21 mouse cellular contexts compared by ENCODE assay signal in genomic region chr4:139256708-139257107, GRCm38 (mm10). TPM values are rescaled to one million over a fixed set of nuclear protein-coding genes. Genes with fewer than 3 reads are reported as not detected.
A peak's percentile ranks its signal among the peaks of the same experiment; 100 is the strongest.
DNase-seq lines count a peak whose midpoint lies in the region; ATAC-seq and TF ChIP-seq lines count a peak whose summit lies in the region.
"Had no signal": no experiment of that assay in that cellular context is flagged by ENCODE, and none has a peak within 500 bp of the region (broad histone marks: within the 10 kb centered on the region; RNA-seq: fewer than 3 reads in every experiment).

No protein-coding gene starts in this region.

- no peak overlapping the region for H3K4me2 ChIP-seq in embryonic facial prominence, embryonic 13.5 days
- H3K4me2 ChIP-seq in lung, embryonic 14.5 days, result peak overlapping the region; percentile 28; the same call in 1 of the 2 replicates
- H3K4me2 ChIP-seq in intestine, postnatal 0 days (replicated peaks; ENCODE audit: low read depth), result no peak overlapping the region
- no peak overlapping the region for H3K4me2 ChIP-seq in midbrain, embryonic 16.5 days (ENCODE audit: low read length)
- H3K4me2 ChIP-seq: heart, embryonic 15.5 days; hindbrain, embryonic 14.5 days; midbrain, embryonic 11.5 days had no signal

- no peak for ATAC-seq in embryonic facial prominence, embryonic 13.5 days (ENCODE audit: insufficient number of reproducible peaks, insufficient read depth, low FRiP score, low TSS enrichment, low read depth)
- peak; percentile 42; the same call in 1 of the 2 replicates for ATAC-seq in lung, embryonic 14.5 days (ENCODE audit: insufficient read depth)
- no peak for ATAC-seq in intestine, postnatal 0 days
- ATAC-seq in midbrain, embryonic 16.5 days, result no peak
- ATAC-seq: forebrain, postnatal 0 days; inflammation-experienced regulatory T-cells, adult 6 months had no signal

- H3K27me3 ChIP-seq in embryonic facial prominence, embryonic 13.5 days, result no peaks in the 10 kb centered on the region
- no peaks in the 10 kb centered on the region for H3K27me3 ChIP-seq in lung, embryonic 14.5 days (ENCODE audit: insufficient read depth, low read length)
- no peaks in the 10 kb centered on the region for H3K27me3 ChIP-seq in intestine, postnatal 0 days (replicated peaks; ENCODE audit: control insufficient read depth, insufficient read depth, low read length)
- no peaks in the 10 kb centered on the region for H3K27me3 ChIP-seq in hindbrain, embryonic 10.5 days (ENCODE audit: insufficient read depth, poor library complexity, severe bottlenecking)
- H3K27me3 ChIP-seq in midbrain, embryonic 16.5 days (ENCODE audit: control insufficient read depth, insufficient read depth, low read depth, low read length), result no peaks in the 10 kb centered on the region
- H3K27me3 ChIP-seq: heart, embryonic 15.5 days had no signal

- H3K4me1 ChIP-seq in embryonic facial prominence, embryonic 13.5 days, result peaks cover 96% of the 10 kb centered on the region
- H3K4me1 ChIP-seq in embryonic fibroblast, embryonic 13.5 days (ENCODE audit: control insufficient read depth, insufficient read depth, low read length), result peaks cover 38% of the 10 kb centered on the region
- H3K4me1 ChIP-seq in lung, embryonic 14.5 days (ENCODE audit: insufficient read depth), result peaks cover 6% of the 10 kb centered on the region
- peaks cover 3% of the 10 kb centered on the region; the same call in 1 of the 2 replicates for H3K4me1 ChIP-seq in intestine, postnatal 0 days (replicated peaks; ENCODE audit: control insufficient read depth, insufficient read depth, low read length)
- peaks cover 12% of the 10 kb centered on the region for H3K4me1 ChIP-seq in hindbrain, embryonic 10.5 days (replicated peaks)
- peaks cover 6% of the 10 kb centered on the region for H3K4me1 ChIP-seq in midbrain, embryonic 16.5 days (ENCODE audit: control insufficient read depth, insufficient read depth, low read length)

- DNase-seq in lung, embryonic 14.5 days, result peak; percentile 53
- DNase-seq in lung, postnatal 4 days, result peak; percentile 26 to 60
- no peak for DNase-seq in hindbrain, embryonic 10.5 days (ENCODE audit: low spot score)
- DNase-seq: adrenal gland, adult 2 months; cerebellum, adult 11-12 months; cerebellum, postnatal 25 days; forebrain, postnatal 0 days; gastrocnemius, postnatal 36 days; heart, postnatal 36 days; kidney, adult 2 months; thymus, postnatal 14 days had no signal

- no peak overlapping the region for H3K4me3 ChIP-seq in embryonic facial prominence, embryonic 13.5 days
- no peak overlapping the region for H3K4me3 ChIP-seq in embryonic fibroblast, embryonic 13.5 days (ENCODE audit: insufficient read depth, low read length)
- no peak overlapping the region for H3K4me3 ChIP-seq in lung, embryonic 14.5 days (ENCODE audit: low read depth, low read length)
- H3K4me3 ChIP-seq in intestine, postnatal 0 days (ENCODE audit: low read depth, low read length), result no peak overlapping the region
- H3K4me3 ChIP-seq in hindbrain, embryonic 10.5 days, result no peak overlapping the region
- H3K4me3 ChIP-seq in midbrain, embryonic 16.5 days (ENCODE audit: low read depth, low read length), result no peak overlapping the region
- H3K4me3 ChIP-seq: heart, embryonic 15.5 days had no signal

- no peaks in the 10 kb centered on the region for H3K9me3 ChIP-seq in embryonic facial prominence, embryonic 13.5 days
- H3K9me3 ChIP-seq in lung, embryonic 14.5 days (ENCODE audit: low read depth, low read length), result no peaks in the 10 kb centered on the region
- no peaks in the 10 kb centered on the region for H3K9me3 ChIP-seq in intestine, postnatal 0 days (ENCODE audit: control insufficient read depth)
- H3K9me3 ChIP-seq in hindbrain, embryonic 10.5 days, result no peaks in the 10 kb centered on the region
- H3K9me3 ChIP-seq in midbrain, embryonic 16.5 days (replicated peaks; ENCODE audit: control insufficient read depth, low read length, poor library complexity, severe bottlenecking), result no peaks in the 10 kb centered on the region
- H3K9me3 ChIP-seq: heart, embryonic 15.5 days had no signal

- H3K36me3 ChIP-seq in embryonic facial prominence, embryonic 13.5 days, result peaks cover 32% of the 10 kb centered on the region
- H3K36me3 ChIP-seq in lung, embryonic 14.5 days (ENCODE audit: insufficient read depth), result peaks cover 58% of the 10 kb centered on the region
- H3K36me3 ChIP-seq in intestine, postnatal 0 days (ENCODE audit: control insufficient read depth, insufficient read depth), result peaks cover 60% of the 10 kb centered on the region
- H3K36me3 ChIP-seq in hindbrain, embryonic 10.5 days, result peaks cover 64% of the 10 kb centered on the region
- H3K36me3 ChIP-seq in midbrain, embryonic 16.5 days (ENCODE audit: control insufficient read depth, insufficient read depth, low read length), result peaks cover 12% of the 10 kb centered on the region

- peak overlapping the region; percentile 98 for H3K27ac ChIP-seq in embryonic facial prominence, embryonic 13.5 days
- H3K27ac ChIP-seq in embryonic fibroblast, embryonic 13.5 days (ENCODE audit: insufficient read depth, low read length), result peak overlapping the region; percentile 1; the same call in 1 of the 2 replicates
- H3K27ac ChIP-seq in lung, embryonic 14.5 days (ENCODE audit: low read depth), result peak overlapping the region; percentile 85
- H3K27ac ChIP-seq in intestine, postnatal 0 days (ENCODE audit: low read depth, low read length), result no peak overlapping the region
- H3K27ac ChIP-seq in hindbrain, embryonic 10.5 days, result no peak overlapping the region
- H3K27ac ChIP-seq in midbrain, embryonic 16.5 days (ENCODE audit: low read length), result no peak overlapping the region
- H3K27ac ChIP-seq: heart, embryonic 15.5 days; hindbrain, embryonic 14.5 days; kidney, postnatal 0 days; liver, embryonic 14.5 days had no signal

- WGBS in embryonic facial prominence, embryonic 13.5 days, result 39% methylated on average over 8 of the region's 8 CpGs
- 61% methylated on average over 8 of the region's 8 CpGs for WGBS in lung, embryonic 14.5 days
- WGBS in intestine, postnatal 0 days, result 69% methylated on average over 8 of the region's 8 CpGs
- WGBS in hindbrain, embryonic 10.5 days, result 90% methylated on average over 8 of the region's 8 CpGs
- 93% methylated on average over 8 of the region's 8 CpGs for WGBS in midbrain, embryonic 16.5 days

- TF ChIP-seq CTCF in embryonic fibroblast, embryonic 13.5 days (IDR thresholded peaks at IDR 0.05; ENCODE audit: borderline replicate concordance, insufficient read depth, low read length), result no peak
- TF ChIP-seq CTCF in lung, embryonic 14.5 days (IDR thresholded peaks at IDR 0.05; ENCODE audit: low read depth), result no peak
- TF ChIP-seq CTCF in intestine, postnatal 0 days (IDR thresholded peaks at IDR 0.05; ENCODE audit: low read depth), result no peak

- no peak overlapping the region for H3K9ac ChIP-seq in embryonic facial prominence, embryonic 13.5 days
- no peak overlapping the region for H3K9ac ChIP-seq in lung, embryonic 14.5 days
- no peak overlapping the region for H3K9ac ChIP-seq in intestine, postnatal 0 days (ENCODE audit: low read depth, low read length)
- H3K9ac ChIP-seq in midbrain, embryonic 16.5 days (ENCODE audit: low read depth, low read length), result no peak overlapping the region
- H3K9ac ChIP-seq: forebrain, postnatal 0 days; heart, embryonic 15.5 days; hindbrain, embryonic 14.5 days; liver, embryonic 14.5 days had no signal

- TF ChIP-seq POLR2A in embryonic fibroblast, embryonic 13.5 days (IDR thresholded peaks at IDR 0.05; ENCODE audit: low read depth, low read length), result no peak

RNA-seq across cellular contexts. Expression of gene Pqlc2, which starts 53.8 kb away (rescaled TPM):
- 14.9 and 16.7 TPM in 2 replicates for polyA plus RNA-seq in embryonic facial prominence, embryonic 13.5 days (2015; fragmentation: Nextera tagmentation; extraction: Ambion mirVana)
- 11.3 and 12.3 TPM in 2 replicates for polyA plus RNA-seq in embryonic fibroblast, embryonic 13.5 days (2011; ENCODE audit: insufficient read length, low read depth, missing spikeins)
- polyA plus RNA-seq in lung, embryonic 14.5 days (2014; fragmentation: Nextera tagmentation; extraction: Ambion mirVana), result 10.5 and 11.0 TPM in 2 replicates
- 92.6 and 95.9 TPM in 2 replicates for polyA plus RNA-seq in intestine, postnatal 0 days (2015; fragmentation: Nextera tagmentation; extraction: Ambion mirVana)
- 15.0 and 16.3 TPM in 2 replicates for polyA plus RNA-seq in hindbrain, embryonic 10.5 days (2016; fragmentation: Nextera tagmentation; extraction: Ambion mirVana)
- polyA plus RNA-seq in midbrain, embryonic 16.5 days (2015; fragmentation: Nextera tagmentation; extraction: Ambion mirVana), result 14.4 and 15.1 TPM in 2 replicates

RNA-seq across cellular contexts. Expression of gene Akr7a5, which starts 53.8 kb away (rescaled TPM):
- polyA plus RNA-seq in embryonic facial prominence, embryonic 13.5 days (2015; fragmentation: Nextera tagmentation; extraction: Ambion mirVana), result 91.9 and 121 TPM in 2 replicates
- 17.1 and 18.1 TPM in 2 replicates for polyA plus RNA-seq in embryonic fibroblast, embryonic 13.5 days (2011; ENCODE audit: insufficient read length, low read depth, missing spikeins)
- polyA plus RNA-seq in lung, embryonic 14.5 days (2014; fragmentation: Nextera tagmentation; extraction: Ambion mirVana), result 87.5 and 101 TPM in 2 replicates
- polyA plus RNA-seq in intestine, postnatal 0 days (2015; fragmentation: Nextera tagmentation; extraction: Ambion mirVana), result 226 and 259 TPM in 2 replicates
- 104 and 105 TPM in 2 replicates for polyA plus RNA-seq in hindbrain, embryonic 10.5 days (2016; fragmentation: Nextera tagmentation; extraction: Ambion mirVana)
- polyA plus RNA-seq in midbrain, embryonic 16.5 days (2015; fragmentation: Nextera tagmentation; extraction: Ambion mirVana), result 58.7 and 66.6 TPM in 2 replicates

Comparison
In these comparisons a context has a peak if more than half of its experiments do, and no peak if none do; other contexts are left out.
1. H3K27ac ChIP-seq: peak in embryonic facial prominence, embryonic 13.5 days (single experiment), embryonic fibroblast, embryonic 13.5 days (single experiment) and lung, embryonic 14.5 days (single experiment); none in intestine, postnatal 0 days (single experiment), hindbrain, embryonic 10.5 days (single experiment) and midbrain, embryonic 16.5 days (single experiment).